In genomic region chr7:99821953-99822352, GRCm38 (mm10) we compare ENCODE assay signal across 33 mouse cellular contexts. TPM values are rescaled to one million over a fixed set of nuclear protein-coding genes. Genes with fewer than 3 reads are reported as not detected.
DNase-seq lines count a peak whose midpoint lies in the region; ATAC-seq and TF ChIP-seq lines count a peak whose summit lies in the region.
"Had no signal": no experiment of that assay in that cellular context is flagged by ENCODE, and none has a peak within 500 bp of the region (broad histone marks: within the 10 kb centered on the region; RNA-seq: fewer than 3 reads in every experiment).

No protein-coding gene starts in this region.

- H3K27me3 ChIP-seq in thymus, adult 2 months (ENCODE audit: control insufficient read depth, insufficient read depth, low read length), result no peaks in the 10 kb centered on the region
- H3K27me3 ChIP-seq in erythroblast, embryonic 14.5 days (ENCODE audit: control insufficient read depth), result no peaks in the 10 kb centered on the region
- H3K27me3 ChIP-seq in liver, embryonic 13.5 days, result no peaks in the 10 kb centered on the region
- H3K27me3 ChIP-seq in stomach, postnatal 0 days (ENCODE audit: control insufficient read depth, insufficient read depth, low read length), result no peaks in the 10 kb centered on the region
- H3K27me3 ChIP-seq: embryonic facial prominence, embryonic 12.5 days; forebrain, embryonic 15.5 days; heart, embryonic 15.5 days; kidney, embryonic 15.5 days; limb, embryonic 15.5 days; midbrain, embryonic 15.5 days; neural tube, embryonic 13.5 days had no signal

- H3K4me1 ChIP-seq in thymus, adult 2 months (replicated peaks; ENCODE audit: control insufficient read depth, insufficient read depth, low read length), result peaks cover 48% of the 10 kb centered on the region
- H3K4me1 ChIP-seq in erythroblast, embryonic 14.5 days (ENCODE audit: control insufficient read depth), result peaks cover 60% of the 10 kb centered on the region
- H3K4me1 ChIP-seq in liver, embryonic 13.5 days (replicated peaks), result peaks cover 70% of the 10 kb centered on the region
- H3K4me1 ChIP-seq in stomach, postnatal 0 days (replicated peaks; ENCODE audit: control insufficient read depth, insufficient read depth), result no peaks in the 10 kb centered on the region; the same call in 1 of the 2 replicates
- H3K4me1 ChIP-seq: embryonic facial prominence, embryonic 12.5 days; forebrain, embryonic 15.5 days; limb, embryonic 15.5 days; midbrain, embryonic 15.5 days; neural tube, embryonic 13.5 days had no signal

- peak; percentile 60 for ATAC-seq in liver, embryonic 13.5 days (ENCODE audit: low read depth)
- no peak for ATAC-seq in stomach, postnatal 0 days (ENCODE audit: low FRiP score, low TSS enrichment)
- ATAC-seq: forebrain, embryonic 15.5 days; hindbrain, postnatal 0 days; intestine, embryonic 16.5 days; midbrain, embryonic 15.5 days had no signal

- no peak for TF ChIP-seq EP300 in stomach, postnatal 0 days (optimal IDR thresholded peaks at IDR 0.05)

- H3K27ac ChIP-seq in thymus, adult 2 months (ENCODE audit: control insufficient read depth, insufficient read depth, low read length), result peak overlapping the region; percentile 44
- H3K27ac ChIP-seq in liver, embryonic 13.5 days, result peak overlapping the region; percentile 91
- H3K27ac ChIP-seq in stomach, postnatal 0 days (replicated peaks), result 0 out of 2 replicates have a peak overlapping the region, but pooled peaks have one; percentile 18
- H3K27ac ChIP-seq: embryonic facial prominence, embryonic 12.5 days; forebrain, embryonic 15.5 days; hindbrain, postnatal 0 days; limb, embryonic 15.5 days; macrophage; midbrain, embryonic 15.5 days; neural tube, embryonic 13.5 days had no signal

- peak overlapping the region; percentile 64 for H3K4me2 ChIP-seq in liver, embryonic 13.5 days
- H3K4me2 ChIP-seq in stomach, postnatal 0 days (replicated peaks; ENCODE audit: low read depth), result no peak overlapping the region
- H3K4me2 ChIP-seq: embryonic facial prominence, embryonic 12.5 days; forebrain, embryonic 15.5 days; heart, embryonic 15.5 days; kidney, embryonic 15.5 days; limb, embryonic 15.5 days; midbrain, embryonic 15.5 days; neural tube, embryonic 13.5 days had no signal

- peak overlapping the region; percentile 57 for H3K9ac ChIP-seq in liver, embryonic 13.5 days
- no peak overlapping the region for H3K9ac ChIP-seq in stomach, postnatal 0 days (ENCODE audit: low read length)
- H3K9ac ChIP-seq: embryonic facial prominence, embryonic 12.5 days; forebrain, embryonic 15.5 days; heart, embryonic 15.5 days; kidney, embryonic 15.5 days; limb, embryonic 15.5 days; midbrain, embryonic 15.5 days; neural tube, embryonic 13.5 days had no signal

- TF ChIP-seq POLR2A in thymus, adult 2 months (IDR thresholded peaks at IDR 0.05; ENCODE audit: control insufficient read depth, extremely low read depth, insufficient read depth, low read length, poor library complexity), result no peak

- H3K4me3 ChIP-seq in thymus, adult 2 months (ENCODE audit: control insufficient read depth, insufficient read depth, low read length), result no peak overlapping the region
- H3K4me3 ChIP-seq in erythroblast, embryonic 14.5 days (replicated peaks), result peak overlapping the region; percentile 38
- peak overlapping the region; percentile 30 for H3K4me3 ChIP-seq in liver, embryonic 13.5 days (replicated peaks)
- no peak overlapping the region for H3K4me3 ChIP-seq in stomach, postnatal 0 days (ENCODE audit: low read depth, low read length)
- H3K4me3 ChIP-seq: embryonic facial prominence, embryonic 12.5 days; forebrain, embryonic 15.5 days; heart, embryonic 15.5 days; kidney, embryonic 15.5 days; limb, embryonic 15.5 days; midbrain, embryonic 15.5 days; myocyte; neural tube, embryonic 13.5 days had no signal

- no peaks in the 10 kb centered on the region for H3K36me3 ChIP-seq in thymus, adult 2 months (ENCODE audit: control insufficient read depth, insufficient read depth, low read length)
- peaks cover 73% of the 10 kb centered on the region for H3K36me3 ChIP-seq in erythroblast, embryonic 14.5 days (ENCODE audit: control insufficient read depth)
- peaks cover 24% of the 10 kb centered on the region for H3K36me3 ChIP-seq in liver, embryonic 13.5 days
- H3K36me3 ChIP-seq in stomach, postnatal 0 days (ENCODE audit: control insufficient read depth, insufficient read depth, low read length), result no peaks in the 10 kb centered on the region
- H3K36me3 ChIP-seq: embryonic facial prominence, embryonic 12.5 days; forebrain, embryonic 15.5 days; heart, embryonic 15.5 days; kidney, embryonic 15.5 days; limb, embryonic 15.5 days; midbrain, embryonic 15.5 days; neural tube, embryonic 13.5 days had no signal

- H3K9me3 ChIP-seq in erythroblast, embryonic 14.5 days (ENCODE audit: control insufficient read depth, low read length), result no peaks in the 10 kb centered on the region
- H3K9me3 ChIP-seq in liver, embryonic 13.5 days (replicated peaks), result no peaks in the 10 kb centered on the region
- H3K9me3 ChIP-seq in stomach, postnatal 0 days (ENCODE audit: control insufficient read depth, low read length), result no peaks in the 10 kb centered on the region
- H3K9me3 ChIP-seq: embryonic facial prominence, embryonic 12.5 days; forebrain, embryonic 15.5 days; heart, embryonic 15.5 days; kidney, embryonic 15.5 days; limb, embryonic 15.5 days; midbrain, embryonic 15.5 days; neural tube, embryonic 13.5 days had no signal

- 90% methylated on average over 2 of the region's 2 CpGs for WGBS in thymus, adult 2 months
- WGBS in liver, embryonic 13.5 days (ENCODE audit: insufficient replicate concordance), result 51% methylated on average over 2 of the region's 2 CpGs
- WGBS in stomach, postnatal 0 days, result 69% methylated on average over 2 of the region's 2 CpGs

- DNase-seq in thymus, adult 2 months, result no peak
- DNase-seq in thymus, adult 18-20 months, result no peak
- no peak for DNase-seq in liver, embryonic 13.5 days
- DNase-seq in stomach, postnatal 0 days (ENCODE audit: low spot score), result no peak
- DNase-seq in right cerebral cortex, postnatal 10 days (ENCODE audit: low spot score in 2 of 2), result no peak
- DNase-seq in adrenal gland, postnatal 36 days, result no peak
- DNase-seq: adrenal gland, postnatal 25 days; cerebellum, adult 11 months; cerebellum, postnatal 14 days; kidney, postnatal 36 days; left cerebral cortex, postnatal 4 days; retina, postnatal 1 day had no signal

- TF ChIP-seq CTCF in thymus, adult 2 months (IDR thresholded peaks at IDR 0.05; ENCODE audit: borderline replicate concordance, control insufficient read depth, extremely low read depth, insufficient read depth, low read length, poor library complexity), result no peak
- no peak for TF ChIP-seq CTCF in stomach, postnatal 0 days (IDR thresholded peaks at IDR 0.05; ENCODE audit: low read depth)

RNA-seq across cellular contexts. Expression of gene Neu3, which starts 6.3 kb away (rescaled TPM):
- polyA plus RNA-seq in thymus, adult 2 months (2012; rRNA removed), result 32.1 and 49.1 TPM in 2 replicates
- 0.39 and 0.51 TPM in 2 replicates for polyA plus RNA-seq in erythroblast, embryonic 14.5 days (2012)
- polyA plus RNA-seq in liver, embryonic 13.5 days (2015; fragmentation: Nextera tagmentation; extraction: Ambion mirVana), result 4.2 and 4.8 TPM in 2 replicates
- 4.0 and 4.4 TPM in 2 replicates for polyA plus RNA-seq in stomach, postnatal 0 days (2015; fragmentation: Nextera tagmentation; extraction: Ambion mirVana)
- 1 to 10 TPM; 2.3 to 2.4 TPM for total RNA-seq in adrenal gland, postnatal 36 days (2021)

RNA-seq across cellular contexts. Expression of gene Xrra1, which starts 37.0 kb away (rescaled TPM):
- 26.0 and 36.9 TPM in 2 replicates for polyA plus RNA-seq in thymus, adult 2 months (2012; rRNA removed)
- 0.03 TPM in 1 of 2 replicates, not detected in the other for polyA plus RNA-seq in erythroblast, embryonic 14.5 days (2012)
- polyA plus RNA-seq in liver, embryonic 13.5 days (2015; fragmentation: Nextera tagmentation; extraction: Ambion mirVana), result not detected in 2 replicates
- 0.08 and 0.27 TPM in 2 replicates for polyA plus RNA-seq in stomach, postnatal 0 days (2015; fragmentation: Nextera tagmentation; extraction: Ambion mirVana)
- 1 to 10 TPM in 1 of 2 experiments, under 1 TPM in 1; 0.33 to 5.5 TPM for total RNA-seq in adrenal gland, postnatal 36 days (2021)

RNA-seq across cellular contexts. Expression of gene Spcs2, which starts 41.3 kb away (rescaled TPM):
- polyA plus RNA-seq in thymus, adult 2 months (2012; rRNA removed), result 83.7 and 91.7 TPM in 2 replicates
- 2.5 and 5.9 TPM in 2 replicates for polyA plus RNA-seq in erythroblast, embryonic 14.5 days (2012)
- polyA plus RNA-seq in liver, embryonic 13.5 days (2015; fragmentation: Nextera tagmentation; extraction: Ambion mirVana), result 216 and 254 TPM in 2 replicates
- polyA plus RNA-seq in stomach, postnatal 0 days (2015; fragmentation: Nextera tagmentation; extraction: Ambion mirVana), result 289 and 308 TPM in 2 replicates
- 100 to 1,000 TPM; 181 to 214 TPM for total RNA-seq in adrenal gland, postnatal 36 days (2021)

RNA-seq across cellular contexts. Expression of gene Olfr521, which starts 58.6 kb away (rescaled TPM):
- not detected in 2 replicates for polyA plus RNA-seq in thymus, adult 2 months (2012; rRNA removed)
- not detected in 2 replicates for polyA plus RNA-seq in erythroblast, embryonic 14.5 days (2012)
- polyA plus RNA-seq in liver, embryonic 13.5 days (2015; fragmentation: Nextera tagmentation; extraction: Ambion mirVana), result not detected in 2 replicates
- polyA plus RNA-seq in stomach, postnatal 0 days (2015; fragmentation: Nextera tagmentation; extraction: Ambion mirVana), result not detected in 2 replicates
- total RNA-seq in adrenal gland, postnatal 36 days (2021), result not detected
- total RNA-seq: adrenal gland, postnatal 25 days; gastrocnemius, adult 8-10 months; hindbrain, postnatal 0 days; layer of hippocampus, adult 8-10 months; left cerebral cortex, adult 18-20 months; left cerebral cortex, postnatal 4 days had no signal
- polyA plus RNA-seq: C2C12; embryonic facial prominence, embryonic 12.5 days; forebrain, embryonic 15.5 days; gonadal fat pad, adult 2 months; heart, embryonic 15.5 days; hindbrain, embryonic 11.5 days; hindbrain, postnatal 0 days; intestine, embryonic 16.5 days; kidney, embryonic 15.5 days; limb, embryonic 15.5 days; lung, embryonic 16.5 days; macrophage; midbrain, embryonic 15.5 days; myocyte; neural tube, embryonic 13.5 days; spleen, adult 2 months; urinary bladder, adult 2 months had no signal

Comparison
In these comparisons a context has a peak if more than half of its experiments do, and no peak if none do; other contexts are left out.
1. H3K27ac ChIP-seq: peak in every context shown above with its lines; median percentile 91 in liver, embryonic 13.5 days; 44 in thymus, adult 2 months; 18 in stomach, postnatal 0 days.
2. H3K4me3 ChIP-seq: peak in erythroblast, embryonic 14.5 days (single experiment) and liver, embryonic 13.5 days (single experiment); none in thymus, adult 2 months (single experiment) and stomach, postnatal 0 days (single experiment).
3. RNA of gene Xrra1, which starts 37.0 kb away (polyA plus RNA-seq): 26.0 to 36.9 TPM in thymus, adult 2 months; 0.08 to 0.27 TPM in stomach, postnatal 0 days, 0.03 TPM in erythroblast, embryonic 14.5 days and not detected in liver, embryonic 13.5 days; every median in the first group is over 10 times any median in the second.
4. RNA of gene Spcs2, which starts 41.3 kb away (polyA plus RNA-seq): 289 to 308 TPM in stomach, postnatal 0 days, 216 to 254 TPM in liver, embryonic 13.5 days and 83.7 to 91.7 TPM in thymus, adult 2 months; 2.5 to 5.9 TPM in erythroblast, embryonic 14.5 days; every median in the first group is over 10 times any median in the second.